Mouse (Mus musculus) midbrain, embryonic 16.5 days (tissue): ENCODE measurements at regions not wholly inside any gene's neighbourhood (a gene's known extent, or its start where the extent isn't known, plus 50 kb on each side); places are given as distances from the start of the nearest gene placed in this dataset.
"Not testable (repeated sequence)": the region's sequence is repeated elsewhere in the genome, so short reads cannot be mapped to it uniquely, and the experiment has no call there.

Experiments used
- ATAC-seq: fragments of 200-750 bp; cut with Nextera tagmentation; 2 replicates; pipeline ENCODE4 v1.8.0; 2017; ENCODE audit warnings: moderate TSS enrichment
- H3K27ac ChIP-seq: fragments of 300-500 bp; sonication (generic); 2 replicates; pipeline ENCODE4 v1.5.1; 2014; ENCODE audit warnings: mild to moderate bottlenecking, low read length, mixed read lengths
- H3K27me3 ChIP-seq: fragments of 300-500 bp; sonication (generic); 2 replicates; pipeline ENCODE4 v1.6.1; 2014; ENCODE audit warnings: low read depth, low read length, mixed read lengths; ENCODE audit not compliant: control insufficient read depth, insufficient read depth
- H3K36me3 ChIP-seq: fragments of 300-500 bp; sonication (generic); 2 replicates; pipeline ENCODE4 v1.6.1; 2014; ENCODE audit warnings: mild to moderate bottlenecking, low read length, moderate library complexity, mixed read lengths; ENCODE audit not compliant: control insufficient read depth, insufficient read depth
- H3K4me1 ChIP-seq: fragments of 300-500 bp; sonication (generic); 2 replicates; pipeline ENCODE4 v1.6.1; 2014; ENCODE audit warnings: mild to moderate bottlenecking, low read length, mixed read lengths; ENCODE audit not compliant: control insufficient read depth, insufficient read depth
- H3K4me2 ChIP-seq: fragments of 300-500 bp; sonication (generic); 2 replicates; pipeline ENCODE4 v1.6.1; 2014; ENCODE audit warnings: mild to moderate bottlenecking, low read length, mixed read lengths
- H3K4me3 ChIP-seq: fragments of 300-500 bp; sonication (generic); 2 replicates; pipeline ENCODE4 v1.5.1; 2014; ENCODE audit warnings: low read depth, mild to moderate bottlenecking, low read length, moderate library complexity, mixed read lengths
- H3K9ac ChIP-seq: fragments of 300-500 bp; sonication (generic); 2 replicates; pipeline ENCODE4 v1.6.1; 2014; ENCODE audit warnings: low read depth, low read length, mixed read lengths
- H3K9me3 ChIP-seq: fragments of 300-500 bp; sonication (generic); replicated peaks from 2 replicates; pipeline ENCODE4 v1.6.1; 2014; ENCODE audit warnings: mild to moderate bottlenecking, low read length, mixed read lengths; ENCODE audit not compliant: control insufficient read depth, poor library complexity, severe bottlenecking
- WGBS: fragments of 180-500 bp; shearing (Covaris S2); extraction: QIAGEN DNeasy Blood & Tissue Kit; methylation state at CpG from one replicate; pipeline ENCODE4 v1.1.7; 2014; 5-methylcytosine and 5-hydroxymethylcytosine counted together

DNA sequence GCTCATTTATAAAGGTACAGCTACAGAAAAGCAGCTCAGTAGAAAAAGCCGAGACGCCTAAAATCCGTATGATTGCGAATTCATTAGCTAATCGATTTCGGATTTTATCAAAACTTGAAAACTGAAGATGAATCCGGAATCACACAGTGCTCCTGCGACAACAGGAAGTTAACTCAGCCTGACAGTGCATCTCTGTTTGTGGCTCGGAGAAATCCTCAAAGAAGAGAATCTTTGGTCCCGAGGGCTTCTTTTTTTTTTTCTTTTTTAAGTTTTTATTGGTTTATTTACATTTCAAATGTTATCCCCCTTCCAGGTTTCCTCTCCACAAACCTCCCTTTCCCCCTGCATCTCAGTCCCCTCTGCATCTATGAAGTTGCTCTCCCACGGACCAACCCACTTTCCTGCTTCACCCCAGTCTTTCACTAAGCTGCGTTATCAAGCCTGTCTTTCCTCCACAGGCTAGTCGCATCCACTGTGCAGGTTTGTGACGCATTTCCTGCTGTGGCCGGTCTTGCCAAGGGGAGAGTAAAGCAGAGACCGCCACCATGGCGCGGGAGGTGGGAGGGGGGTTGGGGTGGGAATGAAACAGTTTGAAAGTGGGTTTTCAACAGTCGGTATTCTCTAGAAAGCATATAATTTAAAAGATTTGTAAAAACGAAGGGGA, 593.4 kb upstream of the Snrpn start:
- Histone ChIP-seq H3K4me3 (peak overlapping the region; percentile 24), H3K4me2 (peak overlapping the region; percentile 36)
- H3K4me1 ChIP-seq, H3K27ac ChIP-seq, H3K9ac ChIP-seq, H3K27me3 ChIP-seq, H3K36me3 ChIP-seq, H3K9me3 ChIP-seq: not testable (repeated sequence)
- WGBS, result 50% methylated on average over 20 of the region's 20 CpGs
- ATAC-seq, result peak; percentile 90

DNA sequence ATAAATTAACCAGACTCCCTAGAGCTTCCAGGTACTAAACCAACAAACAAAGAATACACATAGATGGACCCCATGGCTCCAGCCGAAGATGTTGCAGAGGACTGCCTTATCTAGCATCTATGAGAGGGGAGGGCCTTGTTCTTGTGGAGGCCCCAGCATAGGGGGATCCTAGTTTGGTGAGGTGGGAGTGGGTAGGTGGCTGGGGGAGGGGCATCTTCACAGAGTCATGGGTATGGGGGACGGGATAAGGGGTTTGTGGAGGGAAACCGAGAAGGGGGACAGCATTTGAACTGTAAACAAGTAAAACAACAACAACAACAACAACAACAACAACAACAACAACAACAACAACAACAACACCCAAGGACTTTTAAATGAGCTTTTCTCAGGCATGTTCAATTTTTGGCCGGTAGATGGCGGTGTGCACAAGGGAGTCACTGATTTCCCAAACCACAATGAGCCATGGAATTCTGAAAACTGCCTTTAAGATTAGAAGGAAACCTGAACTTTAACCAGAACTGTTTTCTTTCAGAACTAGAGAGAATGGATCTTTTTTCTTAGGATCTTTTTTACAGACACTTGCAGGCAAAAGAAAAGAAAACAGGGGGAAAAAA, 588.2 kb upstream of the Snrpn start:
- 18% methylated on average over 5 of the region's 5 CpGs for WGBS
- H3K27me3 ChIP-seq, H3K9me3 ChIP-seq, H3K4me2 ChIP-seq, H3K9ac ChIP-seq, H3K4me1 ChIP-seq, H3K27ac ChIP-seq, H3K36me3 ChIP-seq, ATAC-seq, H3K4me3 ChIP-seq: not testable (repeated sequence)
